Mouse (Mus musculus): ENCODE data around the gene Prr7. TPM values are rescaled to one million over a fixed set of nuclear protein-coding genes. Genes with fewer than 3 reads are reported as not detected.
A peak's percentile ranks its signal among the peaks of the same experiment; 100 is the strongest.

Prr7 gene
- total RNA-seq, 2 experiments from 2014 or later: 80.1 to 85.9 TPM

GRCm38 (mm10) chr13:55495702-55496101 is 31.6 kb downstream of the Prr7 start:
- no peak for DNase-seq (ENCODE audit: low spot score in 2 of 2)
- intact Hi-C loops (cut with DNase I): no loop called here

GRCm38 (mm10) chr13:55496661-55497060 is 32.6 kb downstream of the Prr7 start:
- DNase-seq (ENCODE audit: low spot score in 2 of 2): no peak
- intact Hi-C loops (cut with DNase I): no loop called here

GRCm38 (mm10) chr13:55498906-55499305 is 34.8 kb downstream of the Prr7 start:
- DNase-seq (ENCODE audit: low spot score in 2 of 2): no peak
- intact Hi-C loops (cut with DNase I): no loop called here

GRCm38 (mm10) chr13:55500575-55500974 is 36.5 kb downstream of the Prr7 start:
- DNase-seq (ENCODE audit: low spot score in 2 of 2): no peak
- intact Hi-C loops (cut with DNase I): no loop called here

- DNase-seq (ENCODE audit: low spot score in 2 of 2): peak in 1 of 2 experiments; percentile 16
- intact Hi-C loops (cut with DNase I): no loop called here
Observed at GRCm38 (mm10) chr13:55502405-55502804, 38.3 kb downstream of the Prr7 start.

GRCm38 (mm10) chr13:55504390-55504789 is 40.3 kb downstream of the Prr7 start:
- intact Hi-C loops (cut with DNase I): no loop called here

GRCm38 (mm10) chr13:55505810-55506209 is 41.7 kb downstream of the Prr7 start:
- DNase-seq (ENCODE audit: low spot score in 2 of 2): no peak
- intact Hi-C loops (cut with DNase I): no loop called here

More at GRCm38 (mm10) chr13:55504390-55504789, 40.3 kb downstream of the Prr7 start:
- no peak for DNase-seq (ENCODE audit: low spot score in 2 of 2)

GRCm38 (mm10) chr13:55506697-55507096 is 42.6 kb downstream of the Prr7 start:
- DNase-seq (ENCODE audit: low spot score in 2 of 2): no peak
- intact Hi-C loops (cut with DNase I): no loop called here

GRCm38 (mm10) chr13:55507877-55508276 is 43.8 kb downstream of the Prr7 start:
- intact Hi-C loops (cut with DNase I): no loop called here
- DNase-seq (ENCODE audit: low spot score in 2 of 2): no peak

GRCm38 (mm10) chr13:55508531-55508930 is 44.5 kb downstream of the Prr7 start:
- intact Hi-C loops (cut with DNase I): no loop called here

GRCm38 (mm10) chr13:55510332-55510667 is 46.2 kb downstream of the Prr7 start:
- DNase-seq (ENCODE audit: low spot score in 2 of 2): no peak
- intact Hi-C loops (cut with DNase I): no loop called here

More at GRCm38 (mm10) chr13:55508531-55508930, 44.5 kb downstream of the Prr7 start:
- DNase-seq (ENCODE audit: low spot score in 2 of 2): no peak

GRCm38 (mm10) chr13:55510668-55511491 is 46.8 kb downstream of the Prr7 start:
- intact Hi-C loops (cut with DNase I): no loop called here
- no peak for DNase-seq (ENCODE audit: low spot score in 2 of 2)

- intact Hi-C loops (cut with DNase I): no loop called here
- DNase-seq (ENCODE audit: low spot score in 2 of 2): no peak
Observed at GRCm38 (mm10) chr13:55511492-55511861, 47.4 kb downstream of the Prr7 start.

- DNase-seq (ENCODE audit: low spot score in 2 of 2): no peak
- intact Hi-C loops (cut with DNase I): loop anchor here (2.0 kb wide), 1 partner anchor 34 kb away; no protein-coding TSS in a partner anchor
Observed at GRCm38 (mm10) chr13:55512379-55513031, 48.4 kb downstream of the Prr7 start.

- DNase-seq (ENCODE audit: low spot score in 2 of 2): peak; percentile 86 to 89
- intact Hi-C loops (cut with DNase I): loop anchor here (2.0 kb wide), 1 partner anchor 34 kb away; no protein-coding TSS in a partner anchor
Observed at GRCm38 (mm10) chr13:55513111-55513748, 49.2 kb downstream of the Prr7 start, which contains the start of gene Pdlim7. Pdlim7 (minus strand) TSS chr13:55513676.

GRCm38 (mm10) chr13:55513828-55514227 is 49.8 kb downstream of the Prr7 start:
- intact Hi-C loops (cut with DNase I): loop anchor here (2.0 kb wide), 1 partner anchor 35 kb away; no protein-coding TSS in a partner anchor
- no peak for DNase-seq (ENCODE audit: low spot score in 2 of 2)

- peak; percentile 91 to 95 for DNase-seq (ENCODE audit: low spot score in 2 of 2)
- intact Hi-C loops (cut with DNase I): loop anchor here (5.0 kb wide), 1 partner anchor 190 kb away; the partner anchor contains the start of gene Mxd3
Observed at GRCm38 (mm10) chr13:55516955-55517354, 52.9 kb downstream of the Prr7 start.

- intact Hi-C loops (cut with DNase I): loop anchor here (5.0 kb wide), 1 partner anchor 192 kb away; the partner anchor contains the start of gene Mxd3
- no peak for DNase-seq (ENCODE audit: low spot score in 2 of 2)
Observed at GRCm38 (mm10) chr13:55519606-55520005, 55.5 kb downstream of the Prr7 start.

GRCm38 (mm10) chr13:55522730-55523129 is 58.7 kb downstream of the Prr7 start:
- intact Hi-C loops (cut with DNase I): no loop called here
- no peak for DNase-seq (ENCODE audit: low spot score in 2 of 2)

Data from left cerebral cortex, postnatal 25 days (tissue).